Comparison of ENCODE assay signal across 8 mouse cellular contexts in genomic region chr12:85444646-85445045, GRCm38 (mm10). TPM values are rescaled to one million over a fixed set of nuclear protein-coding genes. Genes with fewer than 3 reads are reported as not detected.
A peak's percentile ranks its signal among the peaks of the same experiment; 100 is the strongest.
DNase-seq lines count a peak whose midpoint lies in the region; ATAC-seq and TF ChIP-seq lines count a peak whose summit lies in the region.

No protein-coding gene starts in this region.

- no peak for TF ChIP-seq POLR2A in bone marrow macrophage, adult 2 months (IDR thresholded peaks at IDR 0.05; ENCODE audit: borderline replicate concordance, low read depth, low read length)
- no peak for TF ChIP-seq POLR2A in spleen, adult 2 months (IDR thresholded peaks at IDR 0.05; ENCODE audit: low read depth, low read length)

- no peak overlapping the region for H3K9ac ChIP-seq in liver, embryonic 15.5 days

- H3K4me3 ChIP-seq in heart, embryonic 10.5 days: no peak overlapping the region
- peak overlapping the region; percentile 26 for H3K4me3 ChIP-seq in bone marrow macrophage, adult 2 months (ENCODE audit: insufficient read depth, low read length)
- peak overlapping the region; percentile 23 for H3K4me3 ChIP-seq in liver, embryonic 15.5 days (replicated peaks)
- peak overlapping the region; percentile 45; the same call in 1 of the 2 replicates for H3K4me3 ChIP-seq in spleen, adult 2 months (ENCODE audit: extremely low read depth, insufficient read depth, insufficient read length)

- peak overlapping the region; percentile 47; the same call in 1 of the 2 replicates for H3K27ac ChIP-seq in heart, embryonic 10.5 days
- H3K27ac ChIP-seq in bone marrow macrophage, adult 2 months (ENCODE audit: insufficient read depth, low read depth, low read length): no peak overlapping the region
- H3K27ac ChIP-seq in liver, embryonic 15.5 days (replicated peaks): no peak overlapping the region
- peak overlapping the region; percentile 91 for H3K27ac ChIP-seq in spleen, adult 2 months (ENCODE audit: insufficient read depth, low read length)

- no peak for TF ChIP-seq CTCF in bone marrow macrophage, adult 2 months (IDR thresholded peaks at IDR 0.05; ENCODE audit: low read depth, low read length)
- TF ChIP-seq CTCF in spleen, adult 2 months (IDR thresholded peaks at IDR 0.05; ENCODE audit: extremely low read depth, insufficient read depth, insufficient read length, insufficient replicate concordance): no peak

- WGBS in heart, embryonic 10.5 days: 35% methylated on average over 6 of the region's 6 CpGs
- 7% methylated on average over 6 of the region's 6 CpGs for WGBS in liver, embryonic 15.5 days (ENCODE audit: insufficient replicate concordance)
- WGBS in spleen, adult 2 months: 2% methylated on average over 6 of the region's 6 CpGs

- H3K27me3 ChIP-seq in heart, embryonic 10.5 days (ENCODE audit: insufficient read depth, poor library complexity, severe bottlenecking): no peaks in the 10 kb centered on the region
- peaks cover 26% of the 10 kb centered on the region for H3K27me3 ChIP-seq in liver, embryonic 15.5 days
- H3K27me3 ChIP-seq in spleen, adult 2 months (ENCODE audit: control insufficient read depth, insufficient read depth, low read length): no peaks in the 10 kb centered on the region

- no peak for DNase-seq in heart, embryonic 10.5 days (ENCODE audit: low spot score)
- DNase-seq in heart, postnatal 4 days: no peak
- peak; percentile 59 to 68 for DNase-seq in spleen, adult 2 months (ENCODE audit: low read depth in 1 of 2, low spot score in 2 of 2)
- no peak for DNase-seq in testis, postnatal 14 days (ENCODE audit: low spot score)
- no peak for DNase-seq in layer of hippocampus, postnatal 36 days

- H3K36me3 ChIP-seq in heart, embryonic 10.5 days: no peaks in the 10 kb centered on the region
- H3K36me3 ChIP-seq in liver, embryonic 15.5 days (replicated peaks): no peaks in the 10 kb centered on the region
- H3K36me3 ChIP-seq in spleen, adult 2 months (ENCODE audit: control insufficient read depth, insufficient read depth, low read length): no peaks in the 10 kb centered on the region

- H3K9me3 ChIP-seq in heart, embryonic 10.5 days: no peaks in the 10 kb centered on the region
- H3K9me3 ChIP-seq in liver, embryonic 15.5 days (replicated peaks): no peaks in the 10 kb centered on the region

- H3K4me1 ChIP-seq in heart, embryonic 10.5 days: peaks cover 12% of the 10 kb centered on the region
- H3K4me1 ChIP-seq in bone marrow macrophage, adult 2 months (ENCODE audit: control insufficient read depth, insufficient read depth, low read length): peaks cover 10% of the 10 kb centered on the region
- H3K4me1 ChIP-seq in liver, embryonic 15.5 days (replicated peaks): 0 out of 2 replicates have a peak, but pooled peaks cover 4% of the 10 kb centered on the region
- peaks cover 25% of the 10 kb centered on the region for H3K4me1 ChIP-seq in spleen, adult 2 months (ENCODE audit: control insufficient read depth, insufficient read depth, insufficient read length)

- ATAC-seq in liver, embryonic 15.5 days (ENCODE audit: insufficient read depth): no peak
- no peak for ATAC-seq in erythroid progenitor cell, adult 5-6 weeks (replicated peaks; ENCODE audit: low FRiP score, poor library complexity, severe bottlenecking)

- H3K4me2 ChIP-seq in liver, embryonic 15.5 days: peak overlapping the region; percentile 45

RNA-seq across cellular contexts. Expression of gene Fos, which starts 29.0 kb away (rescaled TPM):
- 6.1 and 7.5 TPM in 2 replicates for polyA plus RNA-seq in heart, embryonic 10.5 days (2016; fragmentation: Nextera tagmentation; extraction: Ambion mirVana)
- total RNA-seq in heart, postnatal 4 days (2021): 1 to 10 TPM; 5.6 to 9.9 TPM
- 64.0 and 65.2 TPM in 2 replicates for polyA plus RNA-seq in bone marrow macrophage, adult 2 months (2012; ENCODE audit: insufficient read depth, insufficient read length, missing spikeins)
- polyA plus RNA-seq in liver, embryonic 15.5 days (2015; fragmentation: Nextera tagmentation; extraction: Ambion mirVana): 1.5 and 1.7 TPM in 2 replicates
- 9.4 and 9.7 TPM in 2 replicates for polyA plus RNA-seq in spleen, adult 2 months (2012; rRNA removed)
- total RNA-seq in layer of hippocampus, postnatal 36 days (2021): 10 to 100 TPM; 14.6 to 17.2 TPM
- 25.2 and 32.7 TPM in 2 replicates for total RNA-seq in erythroid progenitor cell, adult 5-6 weeks (2015; ENCODE audit: low replicate concordance)
- 14.2 and 21.3 TPM in 2 replicates for total RNA-seq in erythroid progenitor cell, adult 5-6 weeks (2017; ENCODE audit: low replicate concordance)

Comparison
In these comparisons a context has a peak if more than half of its experiments do, and no peak if none do; other contexts are left out.
1. DNase-seq: peak in spleen, adult 2 months (2 of 2); none in heart, embryonic 10.5 days (single experiment), heart, postnatal 4 days (single experiment), testis, postnatal 14 days (single experiment) and layer of hippocampus, postnatal 36 days (0 of 2).
2. H3K27ac ChIP-seq: peak in heart, embryonic 10.5 days (single experiment) and spleen, adult 2 months (single experiment); none in bone marrow macrophage, adult 2 months (single experiment) and liver, embryonic 15.5 days (single experiment).